Mouse (Mus musculus) retina, adult 2 months (tissue): ENCODE measurements at regions not wholly inside any gene's neighbourhood (a gene's known extent, or its start where the extent isn't known, plus 50 kb on each side); places are given as distances from the start of the nearest gene placed in this dataset.

Source experiments
- DNase-seq: peaks from one replicate; pipeline ENCODE4 v3.0.0-alpha.2; 2012; ENCODE audit warnings: low read depth, low spot score

GRCm38 (mm10) chr10:19078047-19078446 is 62.6 kb upstream of the Tnfaip3 start:
- DNase-seq = no peak

GRCm38 (mm10) chr10:19068377-19068776 is 52.9 kb upstream of the Tnfaip3 start:
- DNase-seq = no peak

DNA sequence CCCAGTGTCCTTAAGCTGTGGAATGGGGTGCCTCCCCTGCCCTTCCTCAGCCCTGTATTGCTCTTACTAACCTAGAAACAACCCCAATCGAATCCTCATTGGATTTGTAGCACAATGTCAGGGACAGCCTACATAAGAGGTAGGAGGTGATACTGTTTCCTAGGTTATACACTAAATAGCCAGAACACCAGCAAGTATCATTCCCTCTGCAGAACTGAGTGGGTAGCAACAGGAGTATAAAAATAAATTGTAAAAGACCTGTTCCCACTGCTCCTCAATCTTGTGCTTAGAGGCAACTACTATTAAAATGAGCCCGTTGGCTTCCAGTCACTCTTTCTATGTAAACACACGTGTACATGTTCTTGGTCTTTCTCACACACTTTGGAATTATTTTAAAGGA is 52.2 kb upstream of the Tnfaip3 start:
- no peak for DNase-seq

- no peak for DNase-seq
Measured at GRCm38 (mm10) chr10:19066821-19067350, 51.4 kb upstream of the Tnfaip3 start.
